Mouse (Mus musculus): ENCODE results near the gene Zbtb42.

Zbtb42 gene

DNA sequence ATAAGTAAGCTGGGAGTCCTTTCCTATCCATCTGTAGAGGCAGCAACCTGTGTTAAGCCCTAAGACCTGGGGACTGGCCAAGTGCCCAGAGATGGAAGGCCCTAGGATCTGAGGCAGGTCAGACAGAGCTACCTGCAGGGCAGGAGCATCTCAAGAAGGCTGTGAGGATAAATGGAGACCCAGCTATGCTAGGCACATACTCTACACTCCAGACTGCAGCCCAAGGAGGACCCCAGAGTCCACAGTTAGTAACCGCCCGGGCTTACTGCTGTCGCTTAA is 17.4 kb upstream of the Zbtb42 start:
- DNase-seq (ENCODE audit: low spot score), result no peak

- no peak for DNase-seq (ENCODE audit: low spot score)
Measured at GRCm38 (mm10) chr12:112661851-112662250, 16.8 kb upstream of the Zbtb42 start.

- no peak for DNase-seq (ENCODE audit: low spot score)
Measured at GRCm38 (mm10) chr12:112663303-112663702, 15.3 kb upstream of the Zbtb42 start.

GRCm38 (mm10) chr12:112663716-112664115 is 14.9 kb upstream of the Zbtb42 start:
- DNase-seq (ENCODE audit: low spot score), result no peak

GRCm38 (mm10) chr12:112664124-112664523 is 14.5 kb upstream of the Zbtb42 start:
- DNase-seq (ENCODE audit: low spot score), result no peak

DNA sequence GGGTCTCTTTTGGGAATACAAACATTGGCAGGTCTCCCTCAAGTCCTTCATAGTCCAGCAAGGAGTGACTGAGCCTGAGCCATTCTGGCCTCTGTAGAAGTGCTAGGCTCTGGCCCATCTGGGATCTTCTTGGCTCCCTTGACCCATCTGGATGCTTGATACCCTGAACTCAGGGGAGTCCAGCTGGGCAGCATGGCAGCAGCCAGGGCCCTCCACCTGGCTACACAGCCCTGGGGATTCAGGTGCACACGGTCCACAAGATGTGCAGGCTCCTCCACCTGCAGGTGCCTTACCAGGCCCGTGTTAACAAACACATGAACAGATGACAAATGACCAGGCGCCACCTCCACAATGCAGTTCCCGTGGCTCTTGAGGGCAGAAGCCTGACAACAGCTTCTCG is 14.0 kb upstream of the Zbtb42 start:
- DNase-seq (ENCODE audit: low spot score), result no peak

DNA sequence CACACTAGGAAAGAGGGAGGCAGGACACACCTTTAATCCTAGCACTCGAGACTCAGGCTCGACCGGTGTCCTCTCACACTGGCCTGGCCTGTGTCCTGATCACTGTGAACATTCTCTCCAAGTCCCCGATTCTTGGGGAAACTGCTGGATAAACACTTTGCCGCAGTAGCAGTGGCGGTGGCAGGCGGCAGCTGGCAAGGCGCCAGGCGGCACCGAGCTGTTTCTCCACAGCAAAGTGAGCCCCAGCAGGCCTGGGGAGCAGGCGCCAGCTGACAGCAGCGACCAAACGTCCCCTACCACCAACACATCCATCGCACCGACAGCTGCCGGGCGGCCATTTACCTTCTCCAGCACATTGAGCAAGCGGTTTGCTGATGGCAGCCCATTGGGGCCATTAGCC is 13.2 kb upstream of the Zbtb42 start:
- no peak for DNase-seq (ENCODE audit: low spot score)

- DNase-seq (ENCODE audit: low spot score), result no peak
Measured at GRCm38 (mm10) chr12:112665881-112666544, 12.6 kb upstream of the Zbtb42 start.

DNA sequence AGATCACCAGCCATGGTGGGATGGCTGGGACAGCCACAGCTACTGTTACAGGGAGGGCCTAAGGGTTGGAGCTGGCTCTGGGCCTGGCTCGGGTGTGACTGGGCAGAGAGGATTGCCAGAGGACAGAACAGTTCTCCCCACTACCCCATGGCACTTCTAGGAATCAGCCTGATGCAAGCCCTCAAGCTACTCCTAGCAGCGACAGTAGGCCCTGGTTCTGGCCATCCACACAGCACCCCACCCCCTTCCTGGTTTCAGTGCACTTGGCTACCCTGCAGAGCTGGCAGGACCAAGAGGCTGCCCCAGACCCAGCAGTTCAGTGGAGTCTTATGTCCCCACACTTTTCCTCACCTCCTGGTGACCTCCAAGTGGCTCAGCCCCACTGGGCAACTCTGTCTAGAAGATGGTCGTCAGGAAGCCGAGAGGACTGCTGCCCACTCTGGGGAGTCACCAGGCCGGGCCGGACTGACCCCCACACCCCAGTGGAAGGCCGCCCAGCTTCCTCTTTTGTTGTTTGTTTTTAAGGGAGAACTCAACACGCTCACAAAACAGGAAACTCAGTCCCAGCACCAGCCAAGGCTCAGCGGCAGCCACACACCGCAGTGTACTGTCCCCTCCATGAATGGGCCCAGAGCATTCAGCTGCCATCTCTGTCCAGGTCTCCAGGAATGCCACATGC is 10.9 kb upstream of the Zbtb42 start:
- no peak for DNase-seq (ENCODE audit: low spot score)

- DNase-seq (ENCODE audit: low spot score), result peak; percentile 43
Measured at GRCm38 (mm10) chr12:112670718-112671393, 7.8 kb upstream of the Zbtb42 start.

DNA sequence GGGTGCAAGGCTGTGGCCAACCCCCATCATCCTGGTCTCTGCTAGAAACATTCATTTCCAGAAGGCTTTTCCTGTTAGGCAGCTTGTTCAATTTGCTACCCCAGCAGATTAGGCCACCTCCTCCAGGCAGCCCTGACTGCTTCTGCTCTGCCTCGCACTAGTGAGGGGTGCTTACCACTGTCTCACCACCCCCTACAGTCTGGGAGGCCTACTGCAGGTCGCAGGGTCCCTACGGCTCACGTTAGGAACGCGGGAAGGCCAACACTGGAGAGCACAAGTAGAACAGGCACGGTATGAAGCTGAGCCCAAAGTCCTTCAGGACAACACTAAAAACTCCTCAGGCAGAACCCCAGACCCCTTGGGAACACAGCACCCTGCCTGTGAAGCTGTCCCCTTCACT is 6.7 kb upstream of the Zbtb42 start:
- DNase-seq (ENCODE audit: low spot score), result peak; percentile 35

GRCm38 (mm10) chr12:112672744-112673575 is 5.7 kb upstream of the Zbtb42 start:
- peak; percentile 62 for DNase-seq (ENCODE audit: low spot score)

DNA sequence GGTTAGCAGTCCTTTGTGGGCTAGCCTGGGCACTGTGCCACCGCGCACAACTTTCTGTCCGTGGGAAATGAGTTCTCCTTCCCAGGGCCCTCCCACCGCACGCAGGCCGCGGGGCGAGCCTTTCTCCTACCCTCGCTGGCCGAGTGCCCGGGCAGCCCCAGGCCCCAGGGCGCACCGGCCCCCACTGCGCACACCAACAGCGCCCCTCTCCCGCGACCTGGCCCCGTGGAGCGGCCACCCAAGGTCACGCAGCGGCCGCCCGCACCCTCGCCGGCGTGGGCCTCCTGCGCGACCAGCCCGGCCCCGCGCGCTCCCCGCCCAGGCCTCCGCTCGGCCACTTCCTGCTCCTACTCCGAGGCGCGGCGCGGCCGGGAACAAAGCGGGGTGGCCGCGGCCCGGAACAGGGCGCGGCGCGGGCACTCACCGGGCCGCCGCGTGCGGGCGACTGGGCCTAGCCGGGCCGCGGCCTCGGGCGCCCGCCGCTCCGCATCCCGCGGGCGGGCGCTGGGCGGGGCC is 5.0 kb upstream of the Zbtb42 start:
- no peak for DNase-seq (ENCODE audit: low spot score)

- DNase-seq (ENCODE audit: low spot score), result peak; percentile 68
Measured at GRCm38 (mm10) chr12:112674132-112675011, 4.3 kb upstream of the Zbtb42 start, which contains the start of gene Akt1. Gene Akt1, minus strand, starts transcription at chr12:112674884.

GRCm38 (mm10) chr12:112675245-112676035 is 3.2 kb upstream of the Zbtb42 start:
- DNase-seq (ENCODE audit: low spot score), result peak; percentile 94

- DNase-seq (ENCODE audit: low spot score), result no peak
Measured at GRCm38 (mm10) chr12:112677076-112677475, 1.6 kb upstream of the Zbtb42 start.

- no peak for DNase-seq (ENCODE audit: low spot score)
Measured at GRCm38 (mm10) chr12:112677943-112678554, 579 bp upstream of the Zbtb42 start.

DNA sequence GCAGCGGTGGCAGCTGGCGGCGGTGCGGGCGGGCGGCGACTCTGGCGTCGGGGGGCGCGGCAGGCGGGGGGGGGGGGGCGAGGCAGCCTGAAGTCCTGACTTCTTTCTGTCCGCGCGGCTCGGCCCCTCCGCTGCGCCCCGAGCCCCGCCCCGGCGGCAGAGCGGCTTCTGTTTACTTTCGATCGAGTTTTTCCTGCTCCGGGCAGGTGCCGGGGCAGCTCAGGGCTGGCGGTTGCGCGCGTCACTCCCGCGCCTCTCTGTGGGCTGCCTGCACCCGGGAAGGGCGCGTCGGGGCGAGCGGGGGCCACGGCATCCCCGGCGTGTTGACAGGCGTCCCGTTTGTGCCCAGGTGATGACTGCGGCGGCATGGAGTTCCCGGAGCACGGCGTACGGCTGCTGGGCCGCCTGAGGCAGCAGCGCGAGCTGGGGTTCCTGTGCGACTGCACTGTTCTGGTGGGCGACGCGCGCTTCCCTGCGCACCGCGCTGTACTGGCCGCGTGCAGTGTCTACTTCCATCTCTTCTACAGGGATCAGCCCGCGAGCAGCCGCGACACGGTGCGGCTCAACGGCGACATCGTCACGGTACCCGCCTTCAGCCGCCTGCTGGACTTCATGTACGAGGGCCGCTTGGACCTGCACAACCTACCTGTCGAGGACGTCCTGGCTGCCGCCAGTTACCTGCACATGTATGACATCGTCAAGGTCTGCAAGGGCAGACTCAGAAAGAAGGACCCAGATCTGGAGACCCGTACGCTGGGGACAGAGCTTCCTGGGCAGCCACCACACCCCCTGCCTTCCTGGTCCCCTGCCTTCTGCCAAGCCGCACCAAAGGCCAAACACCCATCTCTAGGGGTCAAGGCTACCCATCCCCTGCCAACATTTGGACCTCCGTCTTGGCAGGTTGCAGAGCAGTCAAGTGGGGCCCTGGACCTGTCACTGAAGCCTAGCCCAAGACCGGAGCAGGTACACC is 684 bp downstream of the Zbtb42 start:
- DNase-seq (ENCODE audit: low spot score), result peak; percentile 47

- no peak for DNase-seq (ENCODE audit: low spot score)
Measured at GRCm38 (mm10) chr12:112683351-112683750, 4.7 kb downstream of the Zbtb42 start.
